Mouse (Mus musculus) midbrain, embryonic 11.5 days (tissue): ENCODE measurements at regions not wholly inside any gene's neighbourhood (a gene's known extent, or its start where the extent isn't known, plus 50 kb on each side); places are given as distances from the start of the nearest gene placed in this dataset.
A peak's percentile ranks its signal among the peaks of the same experiment; 100 is the strongest.

Experiments used
- ATAC-seq: fragments of 200-750 bp; cut with Nextera tagmentation; 2 replicates; pipeline ENCODE4 v1.8.0; 2017; ENCODE audit warnings: moderate TSS enrichment, moderate library complexity; ENCODE audit not compliant: low FRiP score
- DNase-seq: peaks from one replicate; pipeline ENCODE4 v3.0.0; 2015; ENCODE audit warnings: low spot score; ENCODE audit errors: missing footprints
- H3K27ac ChIP-seq: fragments of 300-500 bp; sonication (generic); 2 replicates; pipeline ENCODE4 v1.5.1; 2014; ENCODE audit warnings: low read depth, low read length
- H3K27me3 ChIP-seq: fragments of 300-500 bp; sonication (generic); 2 replicates; pipeline ENCODE4 v1.6.1; 2014; ENCODE audit warnings: mild to moderate bottlenecking, low read length, moderate library complexity, mixed read lengths; ENCODE audit not compliant: control insufficient read depth, insufficient read depth
- H3K36me3 ChIP-seq: fragments of 300-500 bp; sonication (generic); 2 replicates; pipeline ENCODE4 v1.6.1; 2014; ENCODE audit warnings: mild to moderate bottlenecking, low read length, moderate library complexity, mixed read lengths; ENCODE audit not compliant: control insufficient read depth, insufficient read depth
- H3K4me1 ChIP-seq: fragments of 300-500 bp; sonication (generic); 2 replicates; pipeline ENCODE4 v1.6.1; 2014; ENCODE audit warnings: low read length; ENCODE audit not compliant: control insufficient read depth, insufficient read depth
- H3K4me2 ChIP-seq: fragments of 300-500 bp; sonication (generic); 2 replicates; pipeline ENCODE4 v1.6.1; 2014; ENCODE audit warnings: mild to moderate bottlenecking, moderate library complexity
- H3K4me3 ChIP-seq: fragments of 300-500 bp; sonication (generic); 2 replicates; pipeline ENCODE4 v1.5.1; 2014; ENCODE audit warnings: low read depth, low read length
- H3K9ac ChIP-seq: fragments of 300-500 bp; sonication (generic); 2 replicates; pipeline ENCODE4 v1.6.1; 2014; ENCODE audit warnings: low read length
- H3K9me3 ChIP-seq: fragments of 300-500 bp; sonication (generic); 2 replicates; pipeline ENCODE4 v1.6.1; 2016; ENCODE audit warnings: low read length; ENCODE audit not compliant: control insufficient read depth
- WGBS: fragments of 180-500 bp; shearing (Covaris S2); extraction: QIAGEN DNeasy Blood & Tissue Kit; methylation state at CpG from one replicate; pipeline ENCODE4 v1.1.7; 2014; 5-methylcytosine and 5-hydroxymethylcytosine counted together

DNA sequence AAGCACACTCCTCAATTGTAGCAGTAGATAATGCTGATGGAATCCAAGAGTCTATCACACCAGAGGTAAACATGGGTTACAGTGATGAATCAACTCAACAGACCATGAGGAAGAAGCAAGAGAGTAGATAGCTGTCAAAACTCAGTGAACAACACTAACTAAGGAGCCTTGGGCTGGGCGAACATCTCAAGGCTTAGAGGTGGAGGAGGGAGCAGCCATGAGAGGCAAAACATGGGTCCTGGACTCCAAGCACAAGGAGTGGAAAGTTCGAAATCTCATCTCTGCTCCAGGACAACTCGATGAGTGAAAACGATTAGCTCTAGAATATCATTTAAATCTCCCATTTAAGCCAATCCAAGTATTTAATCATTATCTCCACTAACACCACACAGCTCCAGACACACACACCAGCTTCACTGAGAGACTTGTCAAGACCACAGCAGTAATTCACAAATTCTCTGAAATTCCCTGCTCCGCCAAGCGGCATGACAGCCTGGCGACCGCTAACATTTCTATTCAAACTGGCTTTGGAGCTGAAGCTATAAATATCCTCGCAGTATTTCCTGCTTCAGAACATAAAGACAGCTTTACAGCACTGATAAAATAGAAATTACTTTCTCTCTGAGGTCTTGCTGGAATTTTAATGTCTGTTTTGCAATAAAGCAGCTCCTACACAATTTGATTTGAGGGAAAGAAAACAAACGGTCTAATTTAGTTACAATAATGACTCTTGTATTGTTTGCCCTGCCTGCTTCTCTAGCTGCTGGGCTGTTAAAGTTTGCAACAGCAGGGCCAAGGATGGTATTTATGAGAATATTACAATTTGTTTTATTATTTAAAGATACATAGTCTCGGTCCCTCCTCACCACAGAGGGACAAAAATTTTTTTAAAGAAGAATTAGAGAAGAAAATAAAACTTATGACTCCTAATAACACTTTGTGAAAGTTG is 469.3 kb upstream of the Plxna2 start:
- no peaks in the 10 kb centered on the region for H3K9me3 ChIP-seq
- H3K27me3 ChIP-seq: no peaks in the 10 kb centered on the region
- H3K9ac ChIP-seq: no peak overlapping the region
- no peak overlapping the region for H3K4me2 ChIP-seq
- H3K27ac ChIP-seq: no peak overlapping the region
- ATAC-seq (no peak), DNase-seq (no peak)
- no peak overlapping the region for H3K4me3 ChIP-seq
- WGBS: 85% methylated on average over 11 of the region's 11 CpGs
- H3K4me1 ChIP-seq: no peaks in the 10 kb centered on the region
- H3K36me3 ChIP-seq: no peaks in the 10 kb centered on the region

DNA sequence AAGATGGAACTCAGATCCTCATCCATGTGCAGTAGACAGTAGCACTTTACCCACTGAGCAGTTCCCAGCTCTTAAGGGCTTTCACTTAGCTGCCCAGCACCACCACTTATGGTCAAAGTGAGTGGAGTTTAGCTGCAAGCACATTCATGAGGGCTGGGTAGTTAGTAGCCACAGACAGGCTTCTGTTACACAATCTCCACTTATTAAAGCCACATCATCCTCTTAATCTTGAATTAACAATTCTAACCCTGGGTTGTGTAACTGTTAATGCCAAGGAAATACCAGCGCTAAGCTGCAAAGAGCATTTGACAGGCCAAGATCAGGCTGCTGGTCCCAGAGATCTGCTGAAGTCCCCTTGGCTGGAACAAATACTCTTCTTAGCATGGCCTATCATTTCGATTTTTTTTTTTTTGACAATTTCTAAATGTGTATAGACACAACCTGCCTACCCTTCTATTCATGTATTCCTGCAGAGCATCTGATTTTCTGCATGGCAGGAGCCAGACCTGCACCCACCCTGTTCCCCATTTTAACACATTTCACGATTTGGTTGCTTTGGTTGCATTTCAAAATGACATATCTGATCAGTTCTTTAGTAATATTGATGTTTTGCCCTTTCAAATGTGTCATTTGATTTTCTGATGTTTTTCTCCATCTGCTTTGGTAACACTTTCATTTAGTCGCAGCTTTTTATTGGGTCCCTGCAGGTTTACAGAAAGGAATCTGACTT is 500.2 kb upstream of the Plxna2 start:
- ATAC-seq (no peak), DNase-seq (no peak)
- Histone ChIP-seq H3K4me1 (no peaks in the 10 kb centered on the region), H3K36me3 (no peaks in the 10 kb centered on the region), H3K9me3 (no peaks in the 10 kb centered on the region), H3K27ac (no peak overlapping the region), H3K27me3 (no peaks in the 10 kb centered on the region), H3K9ac (no peak overlapping the region), H3K4me3 (no peak overlapping the region), H3K4me2 (no peak overlapping the region)
- WGBS: 85% methylated on average over 4 of the region's 4 CpGs

DNA sequence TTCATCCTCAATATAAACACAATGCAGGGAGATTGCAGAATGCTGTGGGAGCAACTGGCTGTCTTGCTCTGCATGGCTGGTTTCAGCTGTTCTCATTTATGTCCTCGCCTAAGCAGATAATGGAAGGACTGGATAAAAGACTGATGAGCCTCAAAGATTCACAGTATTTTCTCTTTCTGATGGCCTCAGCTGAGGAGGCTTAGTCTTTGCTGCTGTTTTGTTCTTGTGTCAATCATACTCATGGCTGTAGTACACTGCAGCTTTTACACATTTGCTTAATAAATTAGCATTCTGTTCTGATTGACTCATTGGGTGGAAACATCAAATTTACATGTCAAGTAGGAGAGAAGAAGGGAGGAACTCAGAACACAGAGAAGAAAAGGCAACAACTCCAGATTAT is 503.6 kb upstream of the Plxna2 start:
- no peaks in the 10 kb centered on the region for H3K9me3 ChIP-seq
- H3K4me2 ChIP-seq: no peak overlapping the region
- ATAC-seq: no peak
- no peak overlapping the region for H3K9ac ChIP-seq
- no peaks in the 10 kb centered on the region for H3K36me3 ChIP-seq
- DNase-seq: no peak
- no peak overlapping the region for H3K4me3 ChIP-seq
- 25% methylated on average over 1 of the region's 1 CpGs for WGBS
- no peaks in the 10 kb centered on the region for H3K27me3 ChIP-seq
- no peak overlapping the region for H3K27ac ChIP-seq
- H3K4me1 ChIP-seq: peaks cover 4% of the 10 kb centered on the region

DNA sequence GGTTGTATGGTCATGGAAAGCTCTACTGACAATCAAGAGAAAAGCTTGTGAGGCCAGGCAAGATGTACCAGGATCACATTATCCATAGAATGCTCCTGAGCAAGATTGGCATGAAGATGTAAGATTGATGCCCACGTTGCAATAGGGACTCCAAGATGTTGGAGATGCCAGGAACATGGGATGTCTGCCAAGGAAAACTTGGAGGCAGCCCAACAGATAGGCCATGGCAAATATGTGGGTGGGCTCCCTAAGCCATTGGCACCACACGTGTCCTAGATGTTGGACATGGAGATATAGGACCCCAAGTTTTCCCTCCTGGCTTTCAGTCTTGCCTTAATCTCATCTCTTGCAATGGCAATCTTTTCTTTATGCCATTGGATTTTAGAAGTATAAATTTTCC is 506.1 kb upstream of the Plxna2 start:
- peaks cover 14% of the 10 kb centered on the region for H3K4me1 ChIP-seq
- H3K4me2 ChIP-seq: no peak overlapping the region
- no peak overlapping the region for H3K4me3 ChIP-seq
- no peaks in the 10 kb centered on the region for H3K27me3 ChIP-seq
- ATAC-seq (no peak), DNase-seq (no peak)
- H3K27ac ChIP-seq: no peak overlapping the region
- no peaks in the 10 kb centered on the region for H3K36me3 ChIP-seq
- WGBS: 84% methylated on average over 2 of the region's 2 CpGs
- no peaks in the 10 kb centered on the region for H3K9me3 ChIP-seq
- no peak overlapping the region for H3K9ac ChIP-seq

DNA sequence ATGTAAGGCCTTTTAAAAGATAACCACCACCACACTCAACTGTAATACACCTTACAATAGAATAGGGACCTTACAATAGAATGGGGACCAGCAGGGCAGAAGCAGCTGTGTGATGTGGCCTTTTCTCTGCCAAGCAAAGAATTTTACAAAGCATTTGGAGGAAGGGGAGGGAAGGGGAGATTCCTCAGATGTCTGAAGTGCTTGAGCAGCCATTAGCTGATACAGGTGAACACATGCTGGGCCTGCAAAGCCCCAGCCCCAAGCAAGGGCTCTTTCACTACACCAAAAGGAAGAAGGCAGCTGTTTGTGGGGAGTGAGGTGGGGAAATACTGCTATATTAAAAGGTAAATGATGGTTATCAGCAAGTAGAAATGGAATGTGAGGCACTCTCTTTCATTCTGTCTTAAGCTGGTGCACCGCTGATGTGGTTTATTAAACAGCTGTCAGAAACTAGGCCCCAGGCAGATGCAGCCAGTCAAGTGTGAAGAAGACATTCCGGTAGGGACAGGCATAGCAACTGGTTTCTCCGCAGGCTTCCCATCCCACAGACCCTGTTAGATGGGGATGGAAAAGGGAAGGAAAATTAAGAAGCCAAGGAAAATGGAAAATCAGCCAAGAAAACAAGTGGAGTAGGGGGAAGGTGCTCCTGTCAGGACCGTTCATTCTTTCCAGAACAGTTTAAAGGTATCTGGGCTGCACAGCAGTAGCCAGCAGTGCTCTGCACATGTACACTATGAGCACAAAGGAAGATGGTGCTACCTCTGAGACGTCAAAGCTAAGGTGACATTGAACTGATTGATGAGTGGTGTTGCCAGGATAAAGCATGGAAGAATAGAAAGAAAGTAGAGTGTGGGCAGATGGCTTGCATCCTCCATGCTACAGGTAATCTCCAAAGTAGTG is 508.6 kb upstream of the Plxna2 start:
- 28% methylated on average over 5 of the region's 5 CpGs for WGBS
- no peaks in the 10 kb centered on the region for H3K9me3 ChIP-seq
- no peak overlapping the region for H3K9ac ChIP-seq
- DNase-seq (peak; percentile 82), ATAC-seq (peak; percentile 52; the same call in 1 of the 2 replicates)
- H3K27ac ChIP-seq: no peak overlapping the region
- peaks cover 14% of the 10 kb centered on the region for H3K4me1 ChIP-seq
- no peaks in the 10 kb centered on the region for H3K27me3 ChIP-seq
- H3K36me3 ChIP-seq: no peaks in the 10 kb centered on the region
- no peak overlapping the region for H3K4me3 ChIP-seq
- H3K4me2 ChIP-seq: no peak overlapping the region

DNA sequence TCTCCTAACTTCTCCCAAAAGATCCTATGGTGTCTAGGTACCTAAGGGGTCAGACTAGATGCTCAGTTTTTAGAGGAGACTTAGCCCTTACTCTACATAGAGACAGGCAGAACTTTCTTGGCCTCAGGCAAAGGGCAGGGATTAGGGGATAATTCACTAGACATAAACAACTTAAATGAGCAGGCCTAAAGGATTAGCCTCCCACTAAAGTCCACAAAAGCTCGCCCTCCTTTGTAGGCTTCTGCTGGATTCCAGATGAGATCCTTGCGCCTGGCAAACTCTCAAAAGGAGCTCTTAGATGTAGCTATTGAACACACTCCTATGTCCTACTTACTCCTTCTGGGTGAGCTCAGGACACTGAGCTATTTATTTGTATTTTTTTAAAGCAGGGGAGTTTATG is 509.9 kb upstream of the Plxna2 start:
- no peak overlapping the region for H3K4me3 ChIP-seq
- 4% methylated on average over 2 of the region's 2 CpGs for WGBS
- H3K27me3 ChIP-seq: no peaks in the 10 kb centered on the region
- no peak overlapping the region for H3K27ac ChIP-seq
- peaks cover 14% of the 10 kb centered on the region for H3K4me1 ChIP-seq
- peak; percentile 80 for DNase-seq
- no peak overlapping the region for H3K9ac ChIP-seq
- no peaks in the 10 kb centered on the region for H3K36me3 ChIP-seq
- no peaks in the 10 kb centered on the region for H3K9me3 ChIP-seq
- H3K4me2 ChIP-seq: no peak overlapping the region
- ATAC-seq: peak; percentile 44; the same call in 1 of the 2 replicates

DNA sequence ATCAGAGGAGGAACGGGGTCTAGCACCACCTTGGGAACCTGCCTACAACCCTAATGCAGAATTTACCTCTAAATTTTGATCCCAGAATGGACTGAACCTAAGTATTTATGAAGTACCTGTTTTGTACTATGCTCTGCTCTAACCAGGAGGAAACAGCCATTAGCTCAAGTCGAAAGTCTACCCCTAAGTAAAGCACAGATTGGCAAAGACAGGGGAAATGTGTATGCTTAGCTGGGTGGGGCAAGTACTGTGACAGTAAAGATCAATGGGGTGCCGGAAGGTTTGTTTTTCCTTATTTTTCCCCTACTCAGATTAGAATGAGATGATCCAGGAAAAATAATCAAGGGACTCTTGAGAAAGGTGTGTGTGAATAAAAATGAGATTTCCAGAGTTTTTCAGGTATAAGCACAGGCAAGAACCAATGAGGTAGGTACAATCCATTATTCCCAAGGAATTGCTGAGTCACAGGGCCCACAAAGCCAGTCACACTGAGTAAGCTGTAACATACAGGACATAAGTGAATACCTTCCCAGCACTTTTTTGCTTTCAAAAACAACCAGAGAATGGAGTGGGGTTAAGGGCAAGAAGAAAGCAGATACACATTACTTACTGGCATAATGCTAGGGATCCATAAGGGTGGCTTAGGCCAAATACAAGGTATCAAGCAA is 510.6 kb upstream of the Plxna2 start:
- DNase-seq (no peak), ATAC-seq (no peak)
- Histone ChIP-seq H3K4me1 (peaks cover 14% of the 10 kb centered on the region), H3K9ac (no peak overlapping the region), H3K4me2 (no peak overlapping the region), H3K4me3 (no peak overlapping the region), H3K27ac (no peak overlapping the region), H3K36me3 (no peaks in the 10 kb centered on the region), H3K9me3 (no peaks in the 10 kb centered on the region), H3K27me3 (no peaks in the 10 kb centered on the region)
- 82% methylated on average over 3 of the region's 3 CpGs for WGBS

DNA sequence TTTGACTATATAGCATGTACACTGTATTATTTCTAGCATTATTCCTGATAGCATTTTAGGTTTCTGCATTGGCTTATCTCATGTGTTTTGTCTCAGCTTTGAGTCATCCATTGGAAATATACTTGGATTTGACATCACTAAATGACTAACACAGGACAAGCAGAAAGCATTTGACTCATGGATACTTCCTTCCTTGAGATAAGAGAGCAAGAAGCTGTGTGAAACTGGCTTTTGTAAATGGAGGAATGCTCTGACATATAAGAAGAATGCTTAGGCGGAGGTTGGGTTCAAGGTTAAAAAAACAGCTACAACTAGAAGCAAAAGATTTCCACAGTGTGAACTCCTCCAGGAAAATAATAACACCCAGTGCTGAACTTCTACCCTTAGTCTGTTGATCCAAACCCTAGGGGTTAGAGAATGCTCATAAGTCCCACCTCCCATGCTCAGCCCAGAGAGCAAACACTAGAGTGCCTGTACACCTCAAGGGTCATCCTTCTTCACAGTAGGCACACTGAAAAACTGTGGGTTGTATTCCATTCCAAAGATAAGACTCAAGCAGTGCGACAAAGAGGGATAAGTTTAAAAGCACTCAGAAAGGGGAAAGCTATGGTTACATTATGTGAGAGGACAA is 528.0 kb upstream of the Plxna2 start:
- 67% methylated on average over 2 of the region's 2 CpGs for WGBS

More for the DNA sequence above, 528.0 kb upstream of the Plxna2 start:
- ATAC-seq (no peak), DNase-seq (no peak)
- H3K4me3 ChIP-seq: no peak overlapping the region
- H3K9me3 ChIP-seq: no peaks in the 10 kb centered on the region
- no peak overlapping the region for H3K9ac ChIP-seq
- H3K27ac ChIP-seq: no peak overlapping the region
- H3K36me3 ChIP-seq: no peaks in the 10 kb centered on the region
- no peaks in the 10 kb centered on the region for H3K4me1 ChIP-seq
- no peaks in the 10 kb centered on the region for H3K27me3 ChIP-seq
- H3K4me2 ChIP-seq: no peak overlapping the region
